Comparison of ENCODE assay signal across 8 mouse cellular contexts in the genomic region with DNA sequence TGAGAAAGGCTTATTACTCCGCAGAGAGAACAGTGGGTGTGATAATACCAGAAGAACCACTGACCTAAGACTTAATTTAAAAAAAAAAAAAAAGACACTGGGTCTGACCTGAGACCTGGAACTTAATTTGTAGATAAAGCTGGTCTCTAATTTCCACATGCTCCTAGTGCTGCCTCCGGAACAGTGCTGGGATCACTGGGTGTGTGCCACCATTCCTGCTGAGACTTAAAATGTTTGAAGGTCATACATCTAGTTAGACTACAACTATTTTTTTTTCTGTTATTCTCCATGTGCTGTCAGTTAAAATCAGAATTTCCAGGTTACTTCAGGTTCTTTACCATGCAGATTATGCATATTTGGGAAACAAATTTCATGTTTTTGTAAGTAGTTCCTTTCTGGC. TPM values are rescaled to one million over a fixed set of nuclear protein-coding genes. Genes with fewer than 3 reads are reported as not detected.
DNase-seq lines count a peak whose midpoint lies in the region; ATAC-seq and TF ChIP-seq lines count a peak whose summit lies in the region.

No protein-coding gene starts in this region.

- intact Hi-C loops in left cerebral cortex, postnatal 4 days (cut with DNase I), result no loop called here

- no peaks in the 10 kb centered on the region for H3K9me3 ChIP-seq in heart, embryonic 15.5 days (replicated peaks)
- H3K9me3 ChIP-seq in G1E (replicated peaks), result no peaks in the 10 kb centered on the region
- no peaks in the 10 kb centered on the region for H3K9me3 ChIP-seq in forebrain, postnatal 0 days (ENCODE audit: low read length)
- H3K9me3 ChIP-seq in liver, postnatal 0 days (ENCODE audit: low read length), result no peaks in the 10 kb centered on the region

- peaks cover 10% of the 10 kb centered on the region for H3K36me3 ChIP-seq in heart, embryonic 15.5 days
- peaks cover 41% of the 10 kb centered on the region for H3K36me3 ChIP-seq in G1E (replicated peaks)
- peaks cover 3% of the 10 kb centered on the region; the same call in 1 of the 2 replicates for H3K36me3 ChIP-seq in forebrain, postnatal 0 days (ENCODE audit: insufficient read depth)
- peaks cover 14% of the 10 kb centered on the region for H3K36me3 ChIP-seq in liver, postnatal 0 days (replicated peaks; ENCODE audit: insufficient read depth, low read length)

- ATAC-seq in heart, embryonic 15.5 days (replicated peaks; ENCODE audit: insufficient number of reproducible peaks, insufficient read depth, low FRiP score, low read depth), result no peak
- no peak for ATAC-seq in G1E (ENCODE audit: extremely low read depth, insufficient number of reproducible peaks, low FRiP score, poor library complexity, severe bottlenecking)
- ATAC-seq in forebrain, postnatal 0 days, result no peak
- no peak for ATAC-seq in liver, postnatal 0 days

- peak overlapping the region; percentile 75 for H3K4me2 ChIP-seq in heart, embryonic 15.5 days
- peak overlapping the region; percentile 48 for H3K4me2 ChIP-seq in forebrain, postnatal 0 days (ENCODE audit: low read depth)
- peak overlapping the region; percentile 87 for H3K4me2 ChIP-seq in liver, postnatal 0 days (ENCODE audit: low read depth, low read length)

- no peak for TF ChIP-seq CTCF in G1E (IDR thresholded peaks at IDR 0.05; ENCODE audit: low read depth, low read length)
- no peak for TF ChIP-seq CTCF in forebrain, postnatal 0 days (IDR thresholded peaks at IDR 0.05; ENCODE audit: low read depth)
- no peak for TF ChIP-seq CTCF in liver, postnatal 0 days (IDR thresholded peaks at IDR 0.05; ENCODE audit: low read depth)

- peak overlapping the region; percentile 42 for H3K9ac ChIP-seq in heart, embryonic 15.5 days
- no peak overlapping the region for H3K9ac ChIP-seq in forebrain, postnatal 0 days
- peak overlapping the region; percentile 67 for H3K9ac ChIP-seq in liver, postnatal 0 days (replicated peaks)

- H3K27me3 ChIP-seq in heart, embryonic 15.5 days, result no peaks in the 10 kb centered on the region
- H3K27me3 ChIP-seq in G1E (ENCODE audit: insufficient read depth, low read length), result no peaks in the 10 kb centered on the region
- no peaks in the 10 kb centered on the region for H3K27me3 ChIP-seq in forebrain, postnatal 0 days (ENCODE audit: insufficient read depth, low read length)
- no peaks in the 10 kb centered on the region for H3K27me3 ChIP-seq in liver, postnatal 0 days (ENCODE audit: insufficient read depth, low read length)

- no peak for DNase-seq in heart, adult 11 months
- no peak for DNase-seq in G1E (ENCODE audit: low spot score)
- no peak for DNase-seq in forebrain, postnatal 0 days
- DNase-seq in liver, postnatal 0 days, result no peak
- DNase-seq in spleen, postnatal 36 days (ENCODE audit: low spot score in 2 of 2), result no peak
- no peak for DNase-seq in cerebellum, adult 8-10 months
- no peak for DNase-seq in left cerebral cortex, postnatal 4 days

- 23% methylated on average over 2 of the region's 2 CpGs for WGBS in heart, embryonic 15.5 days
- 50% methylated on average over 2 of the region's 2 CpGs for WGBS in forebrain, postnatal 0 days
- WGBS in liver, postnatal 0 days (ENCODE audit: insufficient replicate concordance), result 39% methylated on average over 2 of the region's 2 CpGs

- H3K27ac ChIP-seq in heart, embryonic 15.5 days, result peak overlapping the region; percentile 42; the same call in 1 of the 2 replicates
- no peak overlapping the region for H3K27ac ChIP-seq in forebrain, postnatal 0 days (ENCODE audit: low read depth, low read length)
- H3K27ac ChIP-seq in liver, postnatal 0 days (ENCODE audit: low read depth), result peak overlapping the region; percentile 64

- TF ChIP-seq EP300 in liver, postnatal 0 days (IDR thresholded peaks at IDR 0.05; ENCODE audit: low read depth), result no peak

- H3K4me3 ChIP-seq in heart, embryonic 15.5 days, result peak overlapping the region; percentile 82
- H3K4me3 ChIP-seq in G1E (ENCODE audit: low read depth, low read length), result peak overlapping the region; percentile 73
- peak overlapping the region; percentile 89 for H3K4me3 ChIP-seq in forebrain, postnatal 0 days (ENCODE audit: low read depth, low read length)
- peak overlapping the region; percentile 98 for H3K4me3 ChIP-seq in liver, postnatal 0 days (ENCODE audit: low read depth, low read length)

- peaks cover 34% of the 10 kb centered on the region for H3K4me1 ChIP-seq in heart, embryonic 15.5 days (replicated peaks)
- peaks cover 44% of the 10 kb centered on the region for H3K4me1 ChIP-seq in G1E (ENCODE audit: insufficient read depth, low read depth, low read length)
- peaks cover 29% of the 10 kb centered on the region for H3K4me1 ChIP-seq in forebrain, postnatal 0 days (ENCODE audit: insufficient read depth)
- H3K4me1 ChIP-seq in liver, postnatal 0 days (ENCODE audit: insufficient read depth), result peaks cover 39% of the 10 kb centered on the region

RNA-seq across cellular contexts. Expression of gene Tcta, which starts 2.2 kb away (rescaled TPM):
- polyA plus RNA-seq in heart, embryonic 15.5 days (2015; fragmentation: Nextera tagmentation; extraction: Ambion mirVana), result 31.6 and 34.9 TPM in 2 replicates
- 24.2 TPM in 2 replicates for total RNA-seq in G1E (2014; fragmentation: Nextera tagmentation)
- 11.9 and 14.6 TPM in 2 replicates for total RNA-seq in G1E (2017)
- polyA plus RNA-seq in G1E (2012), result 1.5 and 3.6 TPM in 2 replicates
- 47.7 and 50.0 TPM in 2 replicates for total RNA-seq in forebrain, postnatal 0 days (2014; rRNA removed)
- 59.2 and 66.2 TPM in 2 replicates for polyA plus RNA-seq in forebrain, postnatal 0 days (2015; fragmentation: Nextera tagmentation; extraction: Ambion mirVana)
- polyA plus RNA-seq in liver, postnatal 0 days (2015; fragmentation: Nextera tagmentation; extraction: Ambion mirVana), result 14.8 and 16.3 TPM in 2 replicates
- total RNA-seq in left cerebral cortex, postnatal 4 days (2021), result 10 to 100 TPM; 30.0 to 35.6 TPM

RNA-seq across cellular contexts. Expression of gene Rhoa, which starts 2.2 kb away (rescaled TPM):
- polyA plus RNA-seq in heart, embryonic 15.5 days (2015; fragmentation: Nextera tagmentation; extraction: Ambion mirVana), result 356 and 369 TPM in 2 replicates
- total RNA-seq in G1E (2014; fragmentation: Nextera tagmentation), result 409 and 426 TPM in 2 replicates
- total RNA-seq in G1E (2017), result 215 and 235 TPM in 2 replicates
- 122 and 136 TPM in 2 replicates for polyA plus RNA-seq in G1E (2012)
- 119 and 126 TPM in 2 replicates for total RNA-seq in forebrain, postnatal 0 days (2014; rRNA removed)
- 238 and 271 TPM in 2 replicates for polyA plus RNA-seq in forebrain, postnatal 0 days (2015; fragmentation: Nextera tagmentation; extraction: Ambion mirVana)
- polyA plus RNA-seq in liver, postnatal 0 days (2015; fragmentation: Nextera tagmentation; extraction: Ambion mirVana), result 163 and 165 TPM in 2 replicates
- total RNA-seq in left cerebral cortex, postnatal 4 days (2021), result 100 to 1,000 TPM; 191 to 205 TPM

RNA-seq across cellular contexts. Expression of gene Amt, which starts 11.5 kb away (rescaled TPM):
- polyA plus RNA-seq in heart, embryonic 15.5 days (2015; fragmentation: Nextera tagmentation; extraction: Ambion mirVana), result 8.2 and 9.1 TPM in 2 replicates
- total RNA-seq in G1E (2014; fragmentation: Nextera tagmentation) (0.90 and 1.2 TPM in 2 replicates), G1E (2017) (0.44 and 0.93 TPM in 2 replicates)
- polyA plus RNA-seq in G1E (2012), result 0.03 and 0.09 TPM in 2 replicates
- 25.9 and 32.6 TPM in 2 replicates for total RNA-seq in forebrain, postnatal 0 days (2014; rRNA removed)
- 14.6 and 20.1 TPM in 2 replicates for polyA plus RNA-seq in forebrain, postnatal 0 days (2015; fragmentation: Nextera tagmentation; extraction: Ambion mirVana)
- 10.9 and 13.5 TPM in 2 replicates for polyA plus RNA-seq in liver, postnatal 0 days (2015; fragmentation: Nextera tagmentation; extraction: Ambion mirVana)
- 10 to 100 TPM; 25.0 to 26.7 TPM for total RNA-seq in left cerebral cortex, postnatal 4 days (2021)

RNA-seq across cellular contexts. Expression of gene Nicn1, which starts 17.9 kb away (rescaled TPM):
- 23.9 and 29.0 TPM in 2 replicates for polyA plus RNA-seq in heart, embryonic 15.5 days (2015; fragmentation: Nextera tagmentation; extraction: Ambion mirVana)
- 17.6 and 20.2 TPM in 2 replicates for total RNA-seq in G1E (2014; fragmentation: Nextera tagmentation)
- total RNA-seq in G1E (2017), result 5.8 and 7.6 TPM in 2 replicates
- 0.35 and 0.52 TPM in 2 replicates for polyA plus RNA-seq in G1E (2012)
- total RNA-seq in forebrain, postnatal 0 days (2014; rRNA removed), result 66.6 and 67.7 TPM in 2 replicates
- polyA plus RNA-seq in forebrain, postnatal 0 days (2015; fragmentation: Nextera tagmentation; extraction: Ambion mirVana), result 115 and 134 TPM in 2 replicates
- 7.7 and 9.5 TPM in 2 replicates for polyA plus RNA-seq in liver, postnatal 0 days (2015; fragmentation: Nextera tagmentation; extraction: Ambion mirVana)
- 100 to 1,000 TPM; 101 to 118 TPM for total RNA-seq in left cerebral cortex, postnatal 4 days (2021)

RNA-seq across cellular contexts. Expression of gene Gpx1, which starts 30.6 kb away (rescaled TPM):
- 746 and 792 TPM in 2 replicates for polyA plus RNA-seq in heart, embryonic 15.5 days (2015; fragmentation: Nextera tagmentation; extraction: Ambion mirVana)
- total RNA-seq in G1E (2014; fragmentation: Nextera tagmentation), result 1,641 and 1,695 TPM in 2 replicates
- total RNA-seq in G1E (2017), result 1,228 and 1,354 TPM in 2 replicates
- polyA plus RNA-seq in G1E (2012), result 470 and 543 TPM in 2 replicates
- total RNA-seq in forebrain, postnatal 0 days (2014; rRNA removed), result 184 and 264 TPM in 2 replicates
- polyA plus RNA-seq in forebrain, postnatal 0 days (2015; fragmentation: Nextera tagmentation; extraction: Ambion mirVana), result 446 and 498 TPM in 2 replicates
- 3,657 and 3,917 TPM in 2 replicates for polyA plus RNA-seq in liver, postnatal 0 days (2015; fragmentation: Nextera tagmentation; extraction: Ambion mirVana)
- total RNA-seq in left cerebral cortex, postnatal 4 days (2021), result 100 to 1,000 TPM; 113 to 116 TPM
